Mouse (Mus musculus) embryo, embryonic 11.5 days (tissue): Measurements from ENCODE around the gene Kalrn.

Experiments
- DNase-seq: peaks from one replicate; pipeline ENCODE4 v3.0.0-alpha.2; 2012; ENCODE audit warnings: low read depth, low spot score

The Kalrn gene

GRCm38 (mm10) chr16:33939636-33940035 is 633.7 kb downstream of the Kalrn start:
- no peak for DNase-seq

GRCm38 (mm10) chr16:33939133-33939531 is 634.2 kb downstream of the Kalrn start:
- DNase-seq, result no peak

GRCm38 (mm10) chr16:33938311-33939132 is 634.8 kb downstream of the Kalrn start:
- DNase-seq, result no peak

GRCm38 (mm10) chr16:33937567-33937966 is 635.8 kb downstream of the Kalrn start:
- DNase-seq, result no peak

DNA sequence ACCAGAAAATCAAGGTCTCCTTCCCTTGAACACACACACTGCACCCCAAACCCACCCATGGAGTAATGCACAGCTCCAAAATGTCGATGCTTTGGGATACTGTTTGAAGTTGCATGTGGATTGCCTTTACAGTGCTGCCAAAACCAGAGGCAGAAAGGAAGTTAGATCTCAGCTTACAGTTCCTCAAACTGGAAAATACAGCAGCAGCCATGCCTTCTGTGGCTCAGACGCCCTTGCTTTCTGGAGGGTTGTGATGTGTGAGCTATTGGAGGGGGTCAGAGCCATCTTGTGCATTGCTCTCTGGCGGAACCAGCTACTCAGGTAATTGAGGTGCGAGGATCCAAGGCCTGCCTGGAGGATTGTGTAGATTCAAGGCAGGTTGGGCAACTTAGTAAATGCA is 636.4 kb downstream of the Kalrn start:
- no peak for DNase-seq

GRCm38 (mm10) chr16:33935407-33935785 is 637.9 kb downstream of the Kalrn start:
- DNase-seq, result no peak

DNA sequence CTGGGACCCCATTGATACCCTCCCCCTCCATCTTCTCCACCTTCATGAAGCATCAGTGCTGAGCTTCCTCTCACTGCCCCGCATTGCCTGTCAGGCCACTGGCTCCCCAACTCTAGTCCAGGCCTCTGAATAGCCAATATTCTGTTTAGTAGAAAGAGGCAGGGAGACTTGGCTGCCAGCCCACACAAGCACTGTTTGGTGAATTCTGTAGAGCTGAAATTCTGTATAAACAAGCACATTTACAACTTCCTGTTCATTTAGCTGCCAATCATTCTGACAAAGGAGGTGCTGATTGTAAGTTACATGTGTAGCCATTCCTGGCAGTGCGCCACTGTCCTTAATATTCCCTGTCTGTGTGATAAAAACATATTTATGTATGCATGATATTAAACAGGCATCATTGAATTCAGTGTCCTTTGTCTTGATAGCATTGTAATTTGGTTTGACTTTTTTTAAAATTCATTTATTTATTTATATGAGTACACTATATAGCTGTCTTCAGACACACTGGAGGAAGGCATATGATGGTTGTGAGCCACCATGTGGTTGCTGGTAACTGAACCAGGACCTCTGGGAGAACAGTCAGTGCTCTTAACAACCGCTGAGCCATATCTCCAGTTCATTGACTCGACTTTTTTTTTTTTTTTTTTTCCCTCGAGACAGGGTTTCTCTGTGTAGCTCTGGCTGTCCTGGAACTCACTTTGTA is 638.5 kb downstream of the Kalrn start:
- DNase-seq, result no peak

- no peak for DNase-seq
Measured at GRCm38 (mm10) chr16:33933411-33933810, 639.9 kb downstream of the Kalrn start.

DNA sequence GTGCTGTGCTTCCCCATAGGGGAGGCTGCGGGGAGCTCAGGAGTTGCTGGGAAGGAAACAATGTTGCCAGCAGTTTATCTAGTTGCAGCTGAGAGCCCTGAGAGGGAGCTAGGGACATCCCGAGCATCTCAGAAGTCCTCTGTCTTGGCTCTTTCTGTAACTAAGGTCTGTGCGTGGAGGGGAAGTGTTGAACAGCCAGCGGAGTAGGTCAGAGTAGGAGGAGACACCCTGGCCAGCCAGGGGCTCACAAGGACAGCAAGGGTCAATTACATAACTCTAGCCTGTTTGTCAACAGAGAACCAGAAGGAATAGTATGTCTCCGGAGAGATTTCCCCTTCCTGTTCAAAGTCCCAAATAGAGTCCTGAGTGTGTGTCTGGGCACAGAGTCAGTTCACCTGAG is 641.2 kb downstream of the Kalrn start:
- DNase-seq, result no peak

GRCm38 (mm10) chr16:33931682-33932081 is 641.6 kb downstream of the Kalrn start:
- no peak for DNase-seq

GRCm38 (mm10) chr16:33930785-33931184 is 642.5 kb downstream of the Kalrn start:
- DNase-seq, result no peak

GRCm38 (mm10) chr16:33928788-33929462 is 644.4 kb downstream of the Kalrn start:
- no peak for DNase-seq

- no peak for DNase-seq
Measured at GRCm38 (mm10) chr16:33927263-33927824, 646.0 kb downstream of the Kalrn start.

GRCm38 (mm10) chr16:33923758-33924157 is 649.6 kb downstream of the Kalrn start:
- no peak for DNase-seq

- DNase-seq, result no peak
Measured at GRCm38 (mm10) chr16:33923001-33923316, 650.4 kb downstream of the Kalrn start.

DNA sequence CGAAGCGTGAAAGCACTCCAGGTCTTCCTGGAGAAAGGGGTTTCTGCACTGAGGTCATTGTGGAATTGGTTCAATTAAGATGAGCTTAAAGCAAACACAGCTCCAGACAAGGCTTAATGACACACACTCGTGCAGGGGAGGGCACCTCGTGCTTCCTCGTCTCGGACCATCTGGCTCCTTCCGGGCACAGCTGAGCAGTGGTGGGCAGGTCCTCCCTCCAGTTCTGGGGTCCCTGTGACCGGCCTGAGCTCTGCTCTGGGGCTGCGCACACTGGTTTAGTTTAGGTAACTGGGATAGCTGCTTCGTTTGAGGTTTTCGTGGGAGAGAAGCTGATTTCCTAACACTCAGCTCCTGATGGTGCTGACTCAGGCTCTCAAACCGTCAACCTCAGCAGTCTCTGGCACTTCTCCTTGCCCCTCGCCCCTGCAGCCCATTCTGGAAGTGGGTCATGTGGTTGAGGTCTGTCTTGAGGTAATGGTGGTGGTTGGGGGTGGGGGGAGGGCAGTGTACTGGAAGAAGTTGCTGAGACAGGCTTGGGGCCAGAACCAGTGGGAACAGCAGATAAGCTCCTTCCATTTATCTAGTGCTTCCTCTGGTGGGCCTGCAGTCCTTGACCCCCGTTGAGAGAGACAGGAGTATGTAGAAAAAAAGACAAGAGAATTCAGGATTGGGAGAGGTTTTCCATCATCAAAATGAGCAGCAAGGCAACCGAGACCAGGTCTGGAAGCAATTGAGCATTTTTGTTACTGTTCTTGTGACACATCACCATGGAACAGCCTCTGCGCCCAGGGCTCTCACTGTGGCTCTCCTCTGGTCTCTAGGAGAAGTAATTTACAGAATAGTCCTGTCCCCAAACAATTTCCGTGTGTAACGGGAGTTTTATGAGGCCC is 651.0 kb downstream of the Kalrn start:
- no peak for DNase-seq

DNA sequence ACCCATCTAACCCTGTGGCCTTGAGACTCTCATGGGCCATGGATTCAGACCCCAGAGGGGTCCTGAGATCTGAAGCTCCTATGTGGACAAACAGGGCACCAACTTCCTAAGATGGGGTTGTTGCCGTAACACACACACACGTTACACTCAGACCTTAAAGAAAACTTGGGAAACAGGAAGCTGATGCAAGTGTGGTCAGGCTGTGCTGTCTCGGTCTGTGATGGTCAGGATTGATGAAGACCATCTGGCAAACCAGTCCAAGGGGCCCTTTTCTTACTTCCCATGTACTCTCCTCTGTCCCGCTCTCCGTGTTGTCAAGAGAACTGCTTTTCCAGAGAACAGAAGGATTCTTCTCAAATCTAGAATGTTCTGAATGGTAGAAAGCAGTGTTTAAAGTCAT is 651.8 kb downstream of the Kalrn start:
- DNase-seq, result no peak
